ENCODE assay signal across 20 mouse cellular contexts in genomic region chr16:35832926-35833325, GRCm38 (mm10). TPM values are rescaled to one million over a fixed set of nuclear protein-coding genes. Genes with fewer than 3 reads are reported as not detected.
DNase-seq lines count a peak whose midpoint lies in the region; ATAC-seq lines count a peak whose summit lies in the region.
"Had no signal": no experiment of that assay in that cellular context is flagged by ENCODE, and none has a peak within 500 bp of the region (broad histone marks: within the 10 kb centered on the region; RNA-seq: fewer than 3 reads in every experiment).

No protein-coding gene starts in this region.

- DNase-seq in adrenal gland, adult 2 months: peak; percentile 30
- no peak for DNase-seq in adrenal gland, postnatal 25 days
- DNase-seq in adrenal gland, adult 8-10 months: peak; percentile 53
- no peak for DNase-seq in adrenal gland, postnatal 10 days
- DNase-seq in adrenal gland, postnatal 14 days: peak; percentile 34
- DNase-seq in adrenal gland, postnatal 4 days (ENCODE audit: low spot score in 2 of 2): no peak
- no peak for DNase-seq in cerebellum, adult 18-20 months
- DNase-seq: B cell, adult 2 months; cerebellum, adult 11 months; cerebellum, adult 11-12 months; cerebellum, adult 2 months; cerebellum, adult 8-10 months; cerebellum, adult 9-10 months; cerebellum, adult 9-11 months; cerebellum, postnatal 10 days; cerebellum, postnatal 14 days had no signal

- 0 out of 2 replicates have a peak, but pooled peaks have one; percentile 22 for ATAC-seq in erythroblast, adult 5-6 weeks (replicated peaks; ENCODE audit: low FRiP score, poor library complexity, severe bottlenecking)
- ATAC-seq: activated CD4-positive, CD25-positive, alpha-beta regulatory T cell, adult 4 months; CD4-positive, CD25-positive, alpha-beta regulatory T cell, adult 4 months; Patski had no signal

RNA-seq across cellular contexts. Expression of gene Parp14, which starts 38.4 kb away (rescaled TPM):
- total RNA-seq in adrenal gland, adult 2 months (2021): 10 to 100 TPM; 10.4 to 10.5 TPM
- polyA plus RNA-seq in adrenal gland, adult 2 months (2012; rRNA removed): 1.9 and 2.3 TPM in 2 replicates
- total RNA-seq in adrenal gland, postnatal 25 days (2021): 12.9 and 18.6 TPM in 2 replicates
- total RNA-seq in adrenal gland, adult 8-10 months (2022): 10 to 100 TPM; 11.7 to 16.3 (median 15.5) TPM
- 10 to 100 TPM in 1 of 2 experiments, 1 to 10 TPM in 1; 7.2 to 12.1 TPM for total RNA-seq in adrenal gland, postnatal 10 days (2021)
- total RNA-seq in adrenal gland, postnatal 14 days (2021): 10.0 and 15.4 TPM in 2 replicates
- 10 to 100 TPM; 10.8 to 11.1 TPM for total RNA-seq in adrenal gland, postnatal 4 days (2021)
- 17.3 and 18.0 TPM in 2 replicates for total RNA-seq in erythroblast, adult 5-6 weeks (2015; ENCODE audit: low replicate concordance)
- 34.6 and 34.8 TPM in 2 replicates for total RNA-seq in erythroblast, adult 5-6 weeks (2017; ENCODE audit: low replicate concordance)

Comparison
In these comparisons a context has a peak if more than half of its experiments do, and no peak if none do; other contexts are left out.
1. DNase-seq: peak in adrenal gland, adult 2 months (single experiment), adrenal gland, adult 8-10 months (single experiment) and adrenal gland, postnatal 14 days (single experiment); none in adrenal gland, postnatal 25 days (single experiment), adrenal gland, postnatal 10 days (single experiment), adrenal gland, postnatal 4 days (0 of 2) and cerebellum, adult 18-20 months (0 of 2).